Mouse (Mus musculus) stomach, embryonic 16.5 days (tissue): ENCODE data around the gene Scn3b. TPM values are rescaled to one million over a fixed set of nuclear protein-coding genes. Genes with fewer than 3 reads are reported as not detected.
A peak's percentile ranks its signal among the peaks of the same experiment; 100 is the strongest.

ENCODE experiments used
- ATAC-seq: fragments of 200-750 bp; cut with Nextera tagmentation; 2 replicates; pipeline ENCODE4 v1.8.0; 2017; ENCODE audit warnings: moderate number of reproducible peaks, moderate TSS enrichment; ENCODE audit not compliant: insufficient read depth, low FRiP score
- H3K27ac ChIP-seq: fragments of 300-500 bp; sonication (generic); 2 replicates; pipeline ENCODE4 v1.5.1; 2014; ENCODE audit warnings: low read length
- H3K27me3 ChIP-seq: fragments of 300-500 bp; sonication (generic); 2 replicates; pipeline ENCODE4 v1.6.1; 2014; ENCODE audit warnings: low read length, control low read depth, mixed read lengths; ENCODE audit not compliant: control insufficient read depth, insufficient read depth
- H3K36me3 ChIP-seq: fragments of 300-500 bp; sonication (generic); 2 replicates; pipeline ENCODE4 v1.6.1; 2014; ENCODE audit warnings: low read length; ENCODE audit not compliant: control insufficient read depth, insufficient read depth
- H3K4me1 ChIP-seq: fragments of 300-500 bp; sonication (generic); 2 replicates; pipeline ENCODE4 v1.6.1; 2014; ENCODE audit warnings: low read length, control low read depth, mixed read lengths; ENCODE audit not compliant: control insufficient read depth, insufficient read depth
- H3K4me2 ChIP-seq: fragments of 300-500 bp; sonication (generic); 2 replicates; pipeline ENCODE4 v1.6.1; 2014; ENCODE audit warnings: low read depth, low read length, mixed read lengths
- H3K4me3 ChIP-seq: fragments of 300-500 bp; sonication (generic); replicated peaks from 2 replicates; pipeline ENCODE4 v1.5.1; 2014; ENCODE audit warnings: mild to moderate bottlenecking, low read length
- H3K9ac ChIP-seq: fragments of 300-500 bp; sonication (generic); 2 replicates; pipeline ENCODE4 v1.6.1; 2014; ENCODE audit warnings: low read length
- H3K9me3 ChIP-seq: fragments of 300-500 bp; sonication (generic); replicated peaks from 2 replicates; pipeline ENCODE4 v1.6.1; 2016; ENCODE audit warnings: low read length, control low read depth; ENCODE audit not compliant: control insufficient read depth
- WGBS: fragments of 180-500 bp; shearing (Covaris S2); extraction: QIAGEN DNeasy Blood & Tissue Kit; methylation state at CpG from one replicate; pipeline ENCODE4 v1.1.7; 2014; 5-methylcytosine and 5-hydroxymethylcytosine counted together
- polyA plus RNA-seq: library from polyadenylated mRNA; unstranded; fragments of >200 nt; fragmentation: Nextera tagmentation; extraction: Ambion mirVana; gene quantifications from 2 replicates; pipeline ENCODE4 v1.2.1, GENCODE M21; 2015

Gene Scn3b
- polyA plus RNA-seq, 1 experiment from 2014 or later = 7.1 TPM

- Histone ChIP-seq H3K4me2 (no peak overlapping the region), H3K9ac (no peak overlapping the region), H3K4me3 (no peak overlapping the region), H3K4me1 (peaks cover 7% of the 10 kb centered on the region), H3K27me3 (no peaks in the 10 kb centered on the region), H3K9me3 (no peaks in the 10 kb centered on the region), H3K27ac (no peak overlapping the region), H3K36me3 (no peaks in the 10 kb centered on the region)
- WGBS = 74% methylated on average over 5 of the region's 5 CpGs
- ATAC-seq = no peak
These were observed 49.8 kb downstream of the Scn3b start for GRCm38 (mm10) chr9:40318771-40319170.

GRCm38 (mm10) chr9:40320405-40320804, 51.4 kb downstream of the Scn3b start:
- H3K36me3 ChIP-seq = no peaks in the 10 kb centered on the region
- peak overlapping the region; percentile 85 for H3K27ac ChIP-seq
- peak overlapping the region; percentile 16 for H3K4me3 ChIP-seq
- H3K4me2 ChIP-seq = peak overlapping the region; percentile 38
- H3K9ac ChIP-seq = peak overlapping the region; percentile 2; the same call in 1 of the 2 replicates
- H3K9me3 ChIP-seq = no peaks in the 10 kb centered on the region
- ATAC-seq = no peak
- H3K4me1 ChIP-seq = peaks cover 9% of the 10 kb centered on the region
- no peaks in the 10 kb centered on the region for H3K27me3 ChIP-seq
- 80% methylated on average over 8 of the region's 8 CpGs for WGBS

- peak; percentile 74 for ATAC-seq
- Histone ChIP-seq H3K27me3 (no peaks in the 10 kb centered on the region), H3K27ac (peak overlapping the region; percentile 85), H3K4me3 (peak overlapping the region; percentile 16), H3K4me1 (peaks cover 10% of the 10 kb centered on the region), H3K36me3 (no peaks in the 10 kb centered on the region), H3K4me2 (peak overlapping the region; percentile 38), H3K9ac (peak overlapping the region; percentile 2; the same call in 1 of the 2 replicates), H3K9me3 (no peaks in the 10 kb centered on the region)
- WGBS = 47% methylated on average over 12 of the region's 12 CpGs
These were observed 52.1 kb downstream of the Scn3b start for GRCm38 (mm10) chr9:40320879-40321667.

DNA sequence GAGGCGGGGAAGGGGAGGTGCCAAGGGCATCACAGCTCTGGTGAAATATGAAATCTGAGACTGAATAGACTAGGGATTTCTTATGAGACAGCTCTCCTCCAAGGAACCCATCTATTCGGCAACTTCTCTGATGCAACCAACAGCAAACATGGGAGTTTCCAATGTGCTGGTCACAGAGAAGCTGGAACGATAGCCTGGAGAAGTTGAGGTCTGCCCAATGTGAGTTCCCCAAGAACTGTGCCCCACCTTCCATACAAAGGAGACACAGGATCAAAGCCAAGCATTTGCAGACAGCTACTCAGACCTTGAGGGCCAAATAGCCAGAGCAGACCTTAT, 52.6 kb downstream of the Scn3b start:
- Histone ChIP-seq H3K4me1 (peaks cover 12% of the 10 kb centered on the region), H3K4me2 (no peak overlapping the region)
- no peak for ATAC-seq

GRCm38 (mm10) chr9:40322372-40322771, 53.4 kb downstream of the Scn3b start:
- H3K4me3 ChIP-seq = no peak overlapping the region
- no peaks in the 10 kb centered on the region for H3K27me3 ChIP-seq
- H3K4me2 ChIP-seq = no peak overlapping the region
- ATAC-seq = no peak
- H3K9ac ChIP-seq = no peak overlapping the region
- H3K4me1 ChIP-seq = peaks cover 12% of the 10 kb centered on the region
- no peaks in the 10 kb centered on the region for H3K36me3 ChIP-seq
- H3K27ac ChIP-seq = peak overlapping the region; percentile 85; the same call in 1 of the 2 replicates
- H3K9me3 ChIP-seq = no peaks in the 10 kb centered on the region
- WGBS = 89% methylated on average over 3 of the region's 3 CpGs

More for the DNA sequence above, 52.6 kb downstream of the Scn3b start:
- no peaks in the 10 kb centered on the region for H3K36me3 ChIP-seq
- H3K9ac ChIP-seq = no peak overlapping the region
- H3K4me3 ChIP-seq = no peak overlapping the region
- 39% methylated on average over 3 of the region's 3 CpGs for WGBS
- H3K27ac ChIP-seq = peak overlapping the region; percentile 85
- no peaks in the 10 kb centered on the region for H3K9me3 ChIP-seq
- no peaks in the 10 kb centered on the region for H3K27me3 ChIP-seq

DNA sequence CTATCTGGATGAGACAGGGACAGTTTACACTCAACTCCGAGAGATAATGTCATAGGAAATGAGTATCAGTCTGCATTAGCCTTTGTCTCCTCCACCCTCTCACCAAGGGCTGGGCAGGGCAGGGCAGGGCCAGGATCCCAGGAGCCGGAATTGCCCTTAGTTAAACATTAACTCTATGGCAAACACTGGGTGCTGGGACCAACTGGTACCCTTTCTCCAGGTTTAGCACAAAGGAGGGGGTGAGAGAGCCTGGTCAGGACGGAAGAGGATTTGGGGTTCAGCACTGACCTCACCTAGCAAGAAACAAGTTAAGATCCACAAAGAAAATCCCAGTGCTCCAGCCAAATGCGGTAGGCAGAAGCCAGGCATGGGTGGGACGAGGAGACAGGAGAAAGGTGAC, 54.2 kb downstream of the Scn3b start:
- H3K27ac ChIP-seq = peak overlapping the region; percentile 68
- H3K4me1 ChIP-seq = peaks cover 12% of the 10 kb centered on the region
- H3K27me3 ChIP-seq = no peaks in the 10 kb centered on the region
- peak overlapping the region; percentile 47 for H3K4me3 ChIP-seq
- ATAC-seq = peak; percentile 77
- WGBS = 67% methylated on average over 5 of the region's 5 CpGs
- peak overlapping the region; percentile 43 for H3K4me2 ChIP-seq
- no peaks in the 10 kb centered on the region for H3K36me3 ChIP-seq
- no peaks in the 10 kb centered on the region for H3K9me3 ChIP-seq
- H3K9ac ChIP-seq = peak overlapping the region; percentile 64

DNA sequence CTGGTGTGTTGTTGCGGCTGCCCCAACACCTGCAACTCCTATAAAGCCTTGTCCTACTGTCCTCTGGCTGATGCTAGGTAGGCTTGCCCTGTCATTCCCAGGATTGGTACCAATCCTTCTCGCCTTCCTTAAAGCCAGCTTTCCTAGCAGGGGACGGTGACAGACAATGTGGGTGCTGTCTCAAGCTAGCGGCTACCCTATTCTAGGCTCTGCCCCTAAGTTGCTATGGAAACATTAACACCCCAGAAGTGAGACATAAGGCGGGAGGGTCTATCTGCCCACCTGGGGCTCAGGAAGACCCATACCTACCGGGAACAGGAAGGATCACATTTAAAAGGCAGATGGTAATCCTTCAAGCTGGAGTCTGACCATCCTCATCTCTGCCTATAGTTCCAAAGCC, 54.8 kb downstream of the Scn3b start:
- H3K27me3 ChIP-seq = no peaks in the 10 kb centered on the region
- peak overlapping the region; percentile 47 for H3K4me3 ChIP-seq
- ATAC-seq = no peak

DNA sequence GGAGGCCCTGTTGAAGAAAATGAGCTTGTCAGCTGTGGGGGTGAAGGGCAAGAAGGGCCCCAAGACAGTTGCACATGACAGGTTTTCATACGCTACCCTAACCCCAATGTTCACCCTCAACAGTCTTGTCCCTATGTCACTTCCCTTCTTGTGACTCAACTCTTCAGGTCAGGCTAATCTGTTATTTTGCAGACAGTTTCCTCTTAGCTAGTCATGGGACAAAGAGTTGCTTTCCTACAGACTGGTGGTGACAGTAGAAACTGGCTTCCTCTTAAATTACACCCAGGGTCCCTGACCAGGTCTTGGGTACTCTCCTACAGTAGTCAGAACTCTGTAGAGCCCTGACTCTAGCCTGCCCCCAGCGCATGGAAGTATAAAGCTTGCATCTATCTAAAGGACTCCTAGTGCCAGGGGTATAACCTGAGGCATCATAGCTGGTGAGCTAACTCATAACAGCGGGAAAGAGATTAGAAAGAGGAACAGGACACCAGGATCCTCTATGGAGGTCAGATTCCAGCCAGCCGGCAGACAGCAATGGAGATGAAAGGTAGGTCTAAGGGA, 55.3 kb downstream of the Scn3b start:
- H3K9me3 ChIP-seq = no peaks in the 10 kb centered on the region
- no peak for ATAC-seq
- WGBS = 61% methylated on average over 4 of the region's 4 CpGs
- H3K4me1 ChIP-seq = peaks cover 12% of the 10 kb centered on the region
- peak overlapping the region; percentile 68 for H3K27ac ChIP-seq
- H3K4me3 ChIP-seq = peak overlapping the region; percentile 47
- no peaks in the 10 kb centered on the region for H3K36me3 ChIP-seq
- no peaks in the 10 kb centered on the region for H3K27me3 ChIP-seq
- H3K9ac ChIP-seq = peak overlapping the region; percentile 64; the same call in 1 of the 2 replicates
- peak overlapping the region; percentile 43 for H3K4me2 ChIP-seq

More for the DNA sequence above, 54.8 kb downstream of the Scn3b start:
- Histone ChIP-seq H3K9ac (peak overlapping the region; percentile 64), H3K4me2 (peak overlapping the region; percentile 43), H3K27ac (peak overlapping the region; percentile 68), H3K36me3 (no peaks in the 10 kb centered on the region), H3K9me3 (no peaks in the 10 kb centered on the region), H3K4me1 (peaks cover 12% of the 10 kb centered on the region)
- WGBS = 57% methylated on average over 6 of the region's 6 CpGs

DNA sequence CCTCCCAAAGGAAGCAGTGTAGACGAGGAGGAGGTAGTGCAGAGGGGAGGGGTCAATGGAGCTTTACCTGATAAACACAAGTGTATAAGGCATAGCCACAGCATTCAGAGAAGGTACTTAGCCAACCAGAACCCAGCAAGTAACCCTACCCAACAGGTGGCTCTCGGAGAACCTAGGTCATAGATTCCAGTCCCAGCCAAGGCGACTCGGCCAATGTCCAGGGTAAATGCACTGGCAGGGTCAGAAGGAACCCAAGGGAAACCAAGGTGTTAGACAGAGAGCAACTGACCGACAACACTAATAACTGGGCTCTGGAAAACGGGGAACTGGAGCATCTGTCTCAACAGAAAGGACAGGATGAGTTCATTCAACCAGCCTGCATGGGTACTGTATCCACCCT, 55.8 kb downstream of the Scn3b start:
- H3K9ac ChIP-seq = no peak overlapping the region
- H3K36me3 ChIP-seq = no peaks in the 10 kb centered on the region
- H3K27me3 ChIP-seq = no peaks in the 10 kb centered on the region
- peaks cover 12% of the 10 kb centered on the region for H3K4me1 ChIP-seq
- ATAC-seq = no peak
- peak overlapping the region; percentile 47 for H3K4me3 ChIP-seq
- no peak overlapping the region for H3K27ac ChIP-seq
- no peaks in the 10 kb centered on the region for H3K9me3 ChIP-seq
- H3K4me2 ChIP-seq = peak overlapping the region; percentile 43
- 81% methylated on average over 6 of the region's 6 CpGs for WGBS
